Mouse (Mus musculus) forebrain, embryonic 14.5 days (tissue): Measurements from ENCODE around the gene Nek4. TPM values are rescaled to one million over a fixed set of nuclear protein-coding genes. Genes with fewer than 3 reads are reported as not detected.

Experiments used
- ATAC-seq: fragments of 200-750 bp; cut with Nextera tagmentation; 2 replicates; pipeline ENCODE4 v1.8.0; 2017; ENCODE audit warnings: mild to moderate bottlenecking, moderate library complexity
- DNase-seq: peaks from one replicate; pipeline ENCODE4 v3.0.0-alpha.2; 2015; ENCODE audit warnings: low spot score
- H3K27ac ChIP-seq: fragments of 300-500 bp; sonication (generic); 2 replicates; pipeline ENCODE4 v1.5.1; 2014; ENCODE audit warnings: low read depth, mild to moderate bottlenecking, control low read depth, low read length, moderate library complexity
- H3K27me3 ChIP-seq: fragments of 300-500 bp; sonication (generic); replicated peaks from 2 replicates; pipeline ENCODE4 v1.6.1; 2014; ENCODE audit warnings: low read length, control low read depth, mixed read lengths; ENCODE audit not compliant: control insufficient read depth, insufficient read depth
- H3K36me3 ChIP-seq: fragments of 300-500 bp; sonication (generic); 2 replicates; pipeline ENCODE4 v1.6.1; 2014; ENCODE audit warnings: low read length, control low read depth; ENCODE audit not compliant: control insufficient read depth, insufficient read depth
- H3K4me1 ChIP-seq: fragments of 300-500 bp; sonication (generic); 2 replicates; pipeline ENCODE4 v1.6.1; 2014; ENCODE audit warnings: antibody characterized with exemption, low read length, control low read depth; ENCODE audit not compliant: control insufficient read depth, insufficient read depth
- H3K4me2 ChIP-seq: fragments of 300-500 bp; sonication (generic); 2 replicates; pipeline ENCODE4 v1.6.1; 2014; ENCODE audit warnings: mild to moderate bottlenecking, control low read depth, low read length
- H3K4me3 ChIP-seq: fragments of 300-500 bp; sonication (generic); 2 replicates; pipeline ENCODE4 v1.5.1; 2014; ENCODE audit warnings: low read depth, low read length, control low read depth
- H3K9ac ChIP-seq: fragments of 300-500 bp; sonication (generic); 2 replicates; pipeline ENCODE4 v1.6.1; 2014; ENCODE audit warnings: mild to moderate bottlenecking, low read length, control low read depth, moderate library complexity
- H3K9me3 ChIP-seq: fragments of 300-500 bp; sonication (generic); replicated peaks from 2 replicates; pipeline ENCODE4 v1.6.1; 2016; ENCODE audit warnings: low read length, control low read depth, mixed read lengths; ENCODE audit not compliant: control insufficient read depth
- whole genome bisulfite sequencing: fragments of 180-500 bp; shearing (Covaris S2); extraction: QIAGEN DNeasy Blood & Tissue Kit; methylation state at CpG from one replicate; pipeline ENCODE4 v1.1.7; 2014; 5-methylcytosine and 5-hydroxymethylcytosine counted together
- polyA plus RNA-seq: library from polyadenylated mRNA; unstranded; fragments of >200 nt; fragmentation: Nextera tagmentation; extraction: Ambion mirVana; gene quantifications from 2 replicates; pipeline ENCODE4 v1.2.1, GENCODE M21; 2014

Gene Nek4
- polyA plus RNA-seq, 1 experiment from 2014 or later, result 11.2 TPM

DNA sequence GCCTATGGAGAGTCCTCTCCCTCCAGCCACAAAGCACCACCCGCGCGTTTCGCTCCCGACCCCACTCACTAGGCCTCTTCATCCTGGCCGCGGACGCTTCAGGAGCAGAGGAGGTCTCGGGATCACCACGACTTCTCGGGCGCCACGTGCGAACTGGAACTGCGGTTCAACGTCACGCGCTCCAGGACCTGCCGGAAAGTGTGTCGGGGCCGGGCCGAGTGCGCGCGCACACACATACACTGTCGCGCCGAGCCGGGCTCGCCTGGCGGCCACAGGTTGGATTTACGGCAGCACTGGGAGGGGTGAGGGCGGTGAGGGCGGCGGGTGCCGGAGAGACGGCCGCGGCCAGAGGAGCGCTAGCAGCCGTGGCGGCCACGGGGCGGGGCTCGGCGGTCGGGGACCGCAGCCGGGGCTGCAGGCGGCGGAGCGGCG lies 67.7 kb downstream of the Nek4 start, which contains the start of the genes Pbrm1 and Gnl3:
Gene Pbrm1 (plus strand): TSS at position 279 of the 432 bp plus-strand sequence.
Gene Gnl3 (minus strand): TSS at position 293 of the 432 bp plus-strand sequence.
- Histone ChIP-seq H3K27me3 (no peaks in the 10 kb centered on the region), H3K9me3 (no peaks in the 10 kb centered on the region), H3K36me3 (peaks cover 55% of the 10 kb centered on the region), H3K9ac (peak within 1 kb of the TSS; percentile 90), H3K27ac (peak within 1 kb of the TSS; percentile 99), H3K4me1 (peaks cover 20% of the 10 kb centered on the region), H3K4me3 (peak within 1 kb of the TSS; percentile 73), H3K4me2 (peak within 1 kb of the TSS; percentile 82)
- DNase-seq (peak; percentile 97), ATAC-seq (peak; percentile 95)
- WGBS, result 0% methylated on average over 40 of the region's 53 CpGs

- H3K4me2 ChIP-seq, result peak overlapping the region; percentile 66
- ATAC-seq (peak; percentile 94), DNase-seq (peak; percentile 82)
- peaks cover 55% of the 10 kb centered on the region for H3K36me3 ChIP-seq
- 7% methylated on average over 27 of the region's 56 CpGs for WGBS
- H3K27me3 ChIP-seq, result no peaks in the 10 kb centered on the region
- H3K9ac ChIP-seq, result peak overlapping the region; percentile 90
- H3K4me1 ChIP-seq, result peaks cover 20% of the 10 kb centered on the region
- peak overlapping the region; percentile 99 for H3K27ac ChIP-seq
- H3K4me3 ChIP-seq, result peak overlapping the region; percentile 73
- no peaks in the 10 kb centered on the region for H3K9me3 ChIP-seq
These were observed 68.4 kb downstream of the Nek4 start for GRCm38 (mm10) chr14:31019331-31020205.

- no peak for DNase-seq
- Histone ChIP-seq H3K4me2 (no peak overlapping the region), H3K27ac (no peak overlapping the region), H3K9me3 (no peaks in the 10 kb centered on the region), H3K4me1 (peaks cover 15% of the 10 kb centered on the region), H3K4me3 (no peak overlapping the region), H3K9ac (no peak overlapping the region), H3K36me3 (peaks cover 53% of the 10 kb centered on the region), H3K27me3 (no peaks in the 10 kb centered on the region)
- no peak for ATAC-seq
- 50% methylated on average over 1 of the region's 1 CpGs for WGBS
These were observed 71.4 kb downstream of the Nek4 start for GRCm38 (mm10) chr14:31022579-31022978.

DNA sequence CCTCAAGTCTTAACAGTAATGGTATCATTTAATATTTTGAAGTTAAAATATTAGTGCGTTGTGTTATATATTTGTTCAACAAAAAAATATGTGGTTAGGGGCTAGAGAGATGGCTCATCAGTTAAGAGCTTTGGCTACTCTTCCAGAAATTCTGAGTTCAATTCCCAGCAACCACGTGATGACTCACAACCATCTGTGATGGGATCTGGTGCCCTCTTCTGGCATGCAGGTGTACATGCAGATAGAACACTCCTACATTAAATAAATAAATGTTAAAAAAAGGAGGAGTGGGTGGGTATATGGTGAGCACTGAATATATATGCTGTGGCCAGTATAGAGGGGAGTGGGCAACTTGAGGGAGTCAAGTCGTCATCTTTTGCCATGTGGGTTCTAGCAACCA lies 74.6 kb downstream of the Nek4 start:
- no peak overlapping the region for H3K4me3 ChIP-seq
- H3K36me3 ChIP-seq, result peaks cover 78% of the 10 kb centered on the region
- H3K9me3 ChIP-seq, result no peaks in the 10 kb centered on the region
- H3K27me3 ChIP-seq, result no peaks in the 10 kb centered on the region
- H3K9ac ChIP-seq, result no peak overlapping the region
- H3K4me2 ChIP-seq, result no peak overlapping the region
- WGBS, result 78% methylated on average over 3 of the region's 3 CpGs
- H3K4me1 ChIP-seq, result no peaks in the 10 kb centered on the region
- H3K27ac ChIP-seq, result no peak overlapping the region
- ATAC-seq (no peak), DNase-seq (peak; percentile 10)

Other genes starting within 250 kb of the Nek4 start
- gene Sfmbt1, start 236.5 kb upstream of the Nek4 start, polyA plus RNA-seq, result 19.7 and 20.5 TPM in 2 replicates
- gene Tmem110, start 125.8 kb upstream of the Nek4 start, polyA plus RNA-seq, result 15.6 and 16.4 TPM in 2 replicates
- 0.74 and 1.0 TPM in 2 replicates for gene Mustn1, start 72.2 kb upstream of the Nek4 start, polyA plus RNA-seq
- not detected in 2 replicates for gene Itih4, start 64.9 kb upstream of the Nek4 start, polyA plus RNA-seq
- gene Itih3, start 27.6 kb upstream of the Nek4 start, polyA plus RNA-seq, result 0.19 and 0.62 TPM in 2 replicates
- not detected in 2 replicates for gene Itih1, start 8.1 kb upstream of the Nek4 start, polyA plus RNA-seq
- gene Glt8d1, start 50.0 kb downstream of the Nek4 start, polyA plus RNA-seq, result 55.9 and 56.0 TPM in 2 replicates
- gene Spcs1, start 50.3 kb downstream of the Nek4 start, polyA plus RNA-seq, result 315 and 338 TPM in 2 replicates
- 103 and 125 TPM in 2 replicates for gene Pbrm1, start 67.8 kb downstream of the Nek4 start, polyA plus RNA-seq
- 63.3 and 65.1 TPM in 2 replicates for gene Gnl3, start 67.8 kb downstream of the Nek4 start, polyA plus RNA-seq
- 72.1 and 93.8 TPM in 2 replicates for gene Smim4, start 177.6 kb downstream of the Nek4 start, polyA plus RNA-seq
- 225 and 288 TPM in 2 replicates for gene Nt5dc2, start 179.7 kb downstream of the Nek4 start, polyA plus RNA-seq
- 21.8 and 22.1 TPM in 2 replicates for gene Stab1, start 217.3 kb downstream of the Nek4 start, polyA plus RNA-seq